ENCODE assay signal across 11 mouse cellular contexts in genomic region chr8:12394385-12395000, GRCm38 (mm10). TPM values are rescaled to one million over a fixed set of nuclear protein-coding genes. Genes with fewer than 3 reads are reported as not detected.
DNase-seq lines count a peak whose midpoint lies in the region; ATAC-seq and TF ChIP-seq lines count a peak whose summit lies in the region.
"Had no signal": no experiment of that assay in that cellular context is flagged by ENCODE, and none has a peak within 500 bp of the region (broad histone marks: within the 10 kb centered on the region; RNA-seq: fewer than 3 reads in every experiment).

No protein-coding gene starts in this region.

- DNase-seq in heart, embryonic 10.5 days (ENCODE audit: low spot score) = no peak
- DNase-seq in heart, adult 11 months = no peak
- no peak for DNase-seq in testis, postnatal 14 days (ENCODE audit: low spot score)
- no peak for DNase-seq in liver, postnatal 0 days
- DNase-seq in adrenal gland, postnatal 25 days = no peak
- no peak for DNase-seq in thymus, postnatal 25 days
- DNase-seq in left cerebral cortex, postnatal 4 days = no peak
- DNase-seq: cerebellum, postnatal 36 days; lung, postnatal 14 days had no signal

- no peak for ATAC-seq in liver, postnatal 0 days
- ATAC-seq: activated CD4-positive, CD25-positive, alpha-beta regulatory T cell, adult 4 months had no signal

- no peak for TF ChIP-seq EP300 in liver, postnatal 0 days (IDR thresholded peaks at IDR 0.05; ENCODE audit: low read depth)

- H3K36me3 ChIP-seq in heart, embryonic 10.5 days = no peaks in the 10 kb centered on the region
- no peaks in the 10 kb centered on the region for H3K36me3 ChIP-seq in testis, adult 2 months (ENCODE audit: control insufficient read depth, insufficient read depth, low read length)
- no peaks in the 10 kb centered on the region for H3K36me3 ChIP-seq in liver, postnatal 0 days (replicated peaks; ENCODE audit: insufficient read depth, low read length)

- peaks cover 99% of the 10 kb centered on the region for H3K27me3 ChIP-seq in heart, embryonic 10.5 days (ENCODE audit: insufficient read depth, poor library complexity, severe bottlenecking)
- peaks cover 27% of the 10 kb centered on the region for H3K27me3 ChIP-seq in testis, adult 2 months (ENCODE audit: control insufficient read depth, insufficient read depth, low read length)
- peaks cover 96% of the 10 kb centered on the region for H3K27me3 ChIP-seq in liver, postnatal 0 days (ENCODE audit: insufficient read depth, low read length)

- no peak for TF ChIP-seq CTCF in testis, adult 2 months (IDR thresholded peaks at IDR 0.05; ENCODE audit: control insufficient read depth, insufficient read depth, insufficient replicate concordance, low read depth, low read length)
- TF ChIP-seq CTCF in liver, postnatal 0 days (IDR thresholded peaks at IDR 0.05; ENCODE audit: low read depth) = no peak

- WGBS in heart, embryonic 10.5 days = 2% methylated on average over 22 of the region's 22 CpGs
- 3% methylated on average over 22 of the region's 22 CpGs for WGBS in liver, postnatal 0 days (ENCODE audit: insufficient replicate concordance)

- peak overlapping the region; percentile 61 for H3K4me3 ChIP-seq in heart, embryonic 10.5 days
- H3K4me3 ChIP-seq in testis, adult 2 months (ENCODE audit: control insufficient read depth, low read depth, low read length) = peak overlapping the region; percentile 71
- H3K4me3 ChIP-seq in liver, postnatal 0 days (ENCODE audit: low read depth, low read length) = peak overlapping the region; percentile 22; the same call in 1 of the 2 replicates

- intact Hi-C loops in left cerebral cortex, postnatal 4 days (cut with DNase I) = loop anchor here (5.0 kb wide), 2 partner anchors 168 to 392 kb away; no protein-coding TSS in a partner anchor

- no peak overlapping the region for H3K9ac ChIP-seq in liver, postnatal 0 days (replicated peaks)

- no peak overlapping the region for H3K27ac ChIP-seq in heart, embryonic 10.5 days
- H3K27ac ChIP-seq in testis, adult 2 months (ENCODE audit: control insufficient read depth, insufficient read depth, low read depth, low read length) = no peak overlapping the region
- no peak overlapping the region for H3K27ac ChIP-seq in liver, postnatal 0 days (ENCODE audit: low read depth)

- peaks cover 29% of the 10 kb centered on the region for H3K4me1 ChIP-seq in heart, embryonic 10.5 days
- peaks cover 29% of the 10 kb centered on the region for H3K4me1 ChIP-seq in testis, adult 2 months (ENCODE audit: control insufficient read depth, insufficient read depth, low read length)
- no peaks in the 10 kb centered on the region for H3K4me1 ChIP-seq in liver, postnatal 0 days (ENCODE audit: insufficient read depth)

- H3K4me2 ChIP-seq in liver, postnatal 0 days (ENCODE audit: low read depth, low read length) = no peak overlapping the region; the same call in 1 of the 2 replicates

- TF ChIP-seq POLR2A in testis, adult 2 months (IDR thresholded peaks at IDR 0.05; ENCODE audit: control insufficient read depth, low read depth, low read length) = no peak

- H3K9me3 ChIP-seq in heart, embryonic 10.5 days = no peaks in the 10 kb centered on the region
- H3K9me3 ChIP-seq in liver, postnatal 0 days (ENCODE audit: low read length) = no peaks in the 10 kb centered on the region

RNA-seq across cellular contexts. Expression of gene Sox1, which starts 0.6 kb away (rescaled TPM):
- not detected in 2 replicates for polyA plus RNA-seq in heart, embryonic 10.5 days (2016; fragmentation: Nextera tagmentation; extraction: Ambion mirVana)
- polyA plus RNA-seq in testis, adult 2 months (2012; rRNA removed) = 0.91 and 1.6 TPM in 2 replicates
- polyA plus RNA-seq in liver, postnatal 0 days (2015; fragmentation: Nextera tagmentation; extraction: Ambion mirVana) = not detected in 2 replicates
- total RNA-seq in adrenal gland, postnatal 25 days (2021) = not detected in 2 replicates
- 10 to 100 TPM; 15.0 to 20.7 TPM for total RNA-seq in left cerebral cortex, postnatal 4 days (2021)
- polyA plus RNA-seq: activated CD4-positive, CD25-positive, alpha-beta regulatory T cell, adult 4 months had no signal
